Mouse (Mus musculus) liver, embryonic 15.5 days (tissue): ENCODE data around the gene Uso1. TPM values are rescaled to one million over a fixed set of nuclear protein-coding genes. Genes with fewer than 3 reads are reported as not detected.

ENCODE experiments used
- ATAC-seq: fragments of 200-750 bp; cut with Nextera tagmentation; 2 replicates; pipeline ENCODE4 v1.8.0; 2017; ENCODE audit warnings: moderate number of reproducible peaks, mild to moderate bottlenecking, moderate library complexity; ENCODE audit not compliant: insufficient read depth
- H3K27ac ChIP-seq: fragments of 300-500 bp; sonication (generic); replicated peaks from 2 replicates; pipeline ENCODE4 v1.5.1; 2015; ENCODE audit warnings: mild to moderate bottlenecking, inconsistent platforms
- H3K27me3 ChIP-seq: fragments of 300-500 bp; sonication (generic); 2 replicates; pipeline ENCODE4 v1.6.1; 2015; ENCODE audit warnings: mild to moderate bottlenecking, inconsistent platforms
- H3K36me3 ChIP-seq: fragments of 300-500 bp; sonication (generic); replicated peaks from 2 replicates; pipeline ENCODE4 v1.6.1; 2015; ENCODE audit warnings: moderate library complexity, mild to moderate bottlenecking, inconsistent platforms
- H3K4me1 ChIP-seq: fragments of 300-500 bp; sonication (generic); replicated peaks from 2 replicates; pipeline ENCODE4 v1.6.1; 2015; ENCODE audit warnings: inconsistent platforms
- H3K4me2 ChIP-seq: fragments of 300-500 bp; sonication (generic); 2 replicates; pipeline ENCODE4 v1.6.1; 2015; ENCODE audit warnings: moderate library complexity, mild to moderate bottlenecking, inconsistent platforms
- H3K4me3 ChIP-seq: fragments of 300-500 bp; sonication (generic); replicated peaks from 2 replicates; pipeline ENCODE4 v1.5.1; 2015; ENCODE audit warnings: mild to moderate bottlenecking, inconsistent platforms
- H3K9ac ChIP-seq: fragments of 300-500 bp; sonication (generic); 2 replicates; pipeline ENCODE4 v1.6.1; 2015; ENCODE audit warnings: moderate library complexity, mild to moderate bottlenecking, inconsistent platforms
- H3K9me3 ChIP-seq: fragments of 300-500 bp; sonication (generic); replicated peaks from 2 replicates; pipeline ENCODE4 v1.6.1; 2016; ENCODE audit warnings: inconsistent platforms
- WGBS: fragments of 180-500 bp; shearing (Covaris S2); methylation state at CpG from one replicate; pipeline ENCODE4 v1.1.7; 2015; ENCODE audit warnings: mixed read lengths; ENCODE audit not compliant: insufficient replicate concordance; 5-methylcytosine and 5-hydroxymethylcytosine counted together
- polyA plus RNA-seq: library from polyadenylated mRNA; unstranded; fragments of >200 nt; fragmentation: Nextera tagmentation; extraction: Ambion mirVana; gene quantifications from 2 replicates; pipeline ENCODE4 v1.2.1, GENCODE M21; 2015

Gene Uso1
- polyA plus RNA-seq = 20.2 and 20.4 TPM in 2 replicates

DNA sequence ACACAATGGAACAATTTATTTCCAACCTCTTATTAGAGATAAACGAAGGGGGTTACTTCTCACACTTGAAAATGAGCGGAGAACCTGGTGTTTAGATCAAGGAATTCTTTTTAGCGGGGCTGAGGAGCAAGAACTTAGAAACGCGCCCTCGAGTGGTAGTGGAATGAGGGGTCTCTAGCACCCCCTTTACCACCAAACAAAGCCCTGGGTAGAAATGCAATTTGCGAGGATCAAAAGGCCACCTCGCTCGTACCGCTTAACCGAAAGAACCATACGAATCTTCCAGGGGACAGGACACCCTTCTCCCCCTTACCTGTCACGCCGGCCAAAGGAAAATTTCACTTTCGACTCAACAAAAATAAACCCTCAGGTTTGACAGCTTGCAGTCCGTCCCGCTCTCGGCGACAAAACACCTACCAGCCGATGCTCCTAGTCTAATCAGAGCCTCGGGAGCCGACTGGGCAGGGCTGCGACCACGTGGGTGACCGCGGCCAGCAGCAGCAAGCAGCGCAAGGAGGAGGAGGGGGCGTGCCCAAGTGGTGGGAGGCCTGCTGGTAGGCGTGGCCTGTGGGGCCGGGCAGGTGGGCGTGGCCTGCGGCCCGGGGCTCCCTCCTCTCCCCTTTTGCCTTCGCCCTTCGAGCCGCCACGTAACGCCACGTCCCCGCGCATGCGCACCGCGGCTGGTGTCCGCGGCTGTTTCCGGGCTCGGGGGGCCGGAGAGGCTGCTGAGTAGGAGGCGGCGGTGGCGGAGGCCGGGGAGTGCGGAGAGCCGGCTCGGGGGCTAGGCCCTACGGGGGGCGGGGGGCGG lies at the start of gene Uso1:
Uso1 (plus strand) TSS at position 700 of the 808 bp plus-strand sequence.
- 1% methylated on average over 59 of the region's 59 CpGs for WGBS
- H3K4me2 ChIP-seq = peak within 1 kb of the TSS; percentile 91
- no peaks in the 10 kb centered on the region for H3K9me3 ChIP-seq
- H3K27me3 ChIP-seq = no peaks in the 10 kb centered on the region
- H3K9ac ChIP-seq = peak within 1 kb of the TSS; percentile 94
- peak; percentile 95 for ATAC-seq
- no peaks in the 10 kb centered on the region for H3K36me3 ChIP-seq
- peak within 1 kb of the TSS; percentile 85 for H3K27ac ChIP-seq
- H3K4me3 ChIP-seq = peak within 1 kb of the TSS; percentile 87
- H3K4me1 ChIP-seq = peaks cover 62% of the 10 kb centered on the region

DNA sequence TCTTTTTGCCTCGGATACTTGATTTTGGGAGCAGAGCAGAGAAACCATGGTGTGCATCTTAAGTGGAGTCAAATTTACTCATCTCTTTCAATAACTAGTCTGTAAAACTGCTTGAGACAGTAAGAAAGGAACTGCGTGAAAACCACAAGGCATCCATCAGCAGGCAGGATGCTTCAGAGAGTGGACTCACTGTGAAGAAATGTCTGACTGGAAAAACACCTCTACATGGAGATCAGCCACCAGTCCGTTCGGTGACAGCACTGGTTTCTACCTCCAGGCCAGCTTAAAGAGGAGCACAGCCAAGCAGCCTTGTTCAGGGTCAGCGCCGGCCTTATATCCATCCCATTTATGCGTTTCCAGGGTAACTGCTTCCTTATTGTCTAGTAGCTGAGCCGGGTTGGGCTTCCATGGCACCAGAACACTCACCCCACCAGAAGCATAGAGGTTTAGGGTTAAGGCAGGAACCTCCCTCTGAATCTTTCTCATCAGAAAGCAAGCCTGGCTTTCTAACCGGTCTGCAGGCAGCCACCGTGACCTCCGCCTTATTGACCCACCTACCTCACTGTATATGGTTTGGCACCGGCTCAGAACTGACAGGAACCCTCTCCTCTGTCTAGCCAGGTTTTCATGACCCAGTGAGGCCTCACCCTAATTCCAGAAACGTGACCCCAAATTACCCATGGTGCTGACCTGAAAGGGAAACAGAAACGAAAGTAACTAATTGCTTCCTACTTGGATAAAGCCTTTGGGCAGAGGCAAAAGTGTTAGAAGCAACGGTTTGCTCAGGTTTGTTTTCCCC lies 44.3 kb upstream of the Uso1 start:
- Histone ChIP-seq H3K4me1 (peaks cover 13% of the 10 kb centered on the region), H3K9ac (no peak overlapping the region), H3K4me3 (no peak overlapping the region), H3K27me3 (no peaks in the 10 kb centered on the region), H3K9me3 (no peaks in the 10 kb centered on the region), H3K36me3 (no peaks in the 10 kb centered on the region), H3K27ac (no peak overlapping the region), H3K4me2 (no peak overlapping the region)
- ATAC-seq = 0 out of 2 replicates have a peak, but pooled peaks have one; percentile 31
- 56% methylated on average over 15 of the region's 15 CpGs for WGBS

GRCm38 (mm10) chr5:92094062-92094415 lies 43.7 kb upstream of the Uso1 start:
- no peaks in the 10 kb centered on the region for H3K36me3 ChIP-seq
- peaks cover 15% of the 10 kb centered on the region for H3K4me1 ChIP-seq

DNA sequence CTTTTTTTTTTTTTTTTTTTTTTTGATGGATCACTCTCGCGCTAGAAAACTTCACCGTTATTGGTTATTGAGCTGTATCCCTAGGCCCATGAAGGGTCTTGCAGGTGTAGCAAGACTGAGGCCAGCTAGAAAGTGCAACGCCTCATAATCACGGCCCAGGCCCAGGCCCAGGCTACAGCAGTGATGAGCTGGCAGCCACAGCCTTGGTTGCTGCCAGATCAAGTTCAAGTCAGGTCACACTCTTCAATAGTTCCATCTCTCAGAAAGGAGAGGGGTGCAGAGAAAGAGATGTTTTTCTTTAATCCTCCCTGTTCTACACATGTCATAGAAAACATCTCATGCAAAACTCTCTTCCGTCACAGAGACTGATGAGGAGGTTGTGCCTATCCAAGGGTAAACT lies 41.0 kb upstream of the Uso1 start:
- no peaks in the 10 kb centered on the region for H3K27me3 ChIP-seq
- H3K4me1 ChIP-seq = peaks cover 15% of the 10 kb centered on the region
- WGBS = 83% methylated on average over 6 of the region's 6 CpGs
- no peaks in the 10 kb centered on the region for H3K9me3 ChIP-seq
- no peak for ATAC-seq
- no peak overlapping the region for H3K27ac ChIP-seq
- no peak overlapping the region for H3K9ac ChIP-seq
- H3K4me2 ChIP-seq = no peak overlapping the region
- no peaks in the 10 kb centered on the region for H3K36me3 ChIP-seq
- H3K4me3 ChIP-seq = no peak overlapping the region

More at GRCm38 (mm10) chr5:92094062-92094415, 43.7 kb upstream of the Uso1 start:
- no peak overlapping the region for H3K4me3 ChIP-seq
- no peaks in the 10 kb centered on the region for H3K9me3 ChIP-seq
- no peak overlapping the region for H3K27ac ChIP-seq
- H3K27me3 ChIP-seq = no peaks in the 10 kb centered on the region
- H3K9ac ChIP-seq = no peak overlapping the region
- ATAC-seq = no peak
- no peak overlapping the region for H3K4me2 ChIP-seq
- 69% methylated on average over 3 of the region's 3 CpGs for WGBS

DNA sequence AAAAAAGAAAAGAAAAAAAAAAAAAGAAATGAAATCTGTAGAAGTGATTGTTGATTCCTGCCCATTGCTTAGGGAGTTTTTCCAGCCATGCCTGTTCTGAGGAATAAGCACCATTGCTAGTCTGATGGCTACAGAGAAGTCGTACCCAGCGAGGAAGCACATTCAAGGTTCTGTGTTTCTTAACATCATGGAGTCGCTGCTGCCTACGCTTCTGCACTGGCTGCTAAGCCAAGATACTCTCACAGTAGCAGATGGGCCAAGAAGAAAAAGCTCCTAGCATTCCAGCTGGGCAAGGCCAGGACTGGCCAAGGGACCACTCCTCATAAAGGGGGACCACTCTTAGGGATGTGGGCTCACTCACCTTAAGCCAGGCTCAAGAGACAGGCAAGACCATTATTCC lies 40.0 kb upstream of the Uso1 start:
- Histone ChIP-seq H3K27ac (no peak overlapping the region), H3K27me3 (no peaks in the 10 kb centered on the region), H3K4me2 (no peak overlapping the region), H3K4me1 (peaks cover 15% of the 10 kb centered on the region), H3K4me3 (no peak overlapping the region), H3K36me3 (no peaks in the 10 kb centered on the region), H3K9me3 (no peaks in the 10 kb centered on the region), H3K9ac (no peak overlapping the region)
- no peak for ATAC-seq
- WGBS = 76% methylated on average over 4 of the region's 4 CpGs

DNA sequence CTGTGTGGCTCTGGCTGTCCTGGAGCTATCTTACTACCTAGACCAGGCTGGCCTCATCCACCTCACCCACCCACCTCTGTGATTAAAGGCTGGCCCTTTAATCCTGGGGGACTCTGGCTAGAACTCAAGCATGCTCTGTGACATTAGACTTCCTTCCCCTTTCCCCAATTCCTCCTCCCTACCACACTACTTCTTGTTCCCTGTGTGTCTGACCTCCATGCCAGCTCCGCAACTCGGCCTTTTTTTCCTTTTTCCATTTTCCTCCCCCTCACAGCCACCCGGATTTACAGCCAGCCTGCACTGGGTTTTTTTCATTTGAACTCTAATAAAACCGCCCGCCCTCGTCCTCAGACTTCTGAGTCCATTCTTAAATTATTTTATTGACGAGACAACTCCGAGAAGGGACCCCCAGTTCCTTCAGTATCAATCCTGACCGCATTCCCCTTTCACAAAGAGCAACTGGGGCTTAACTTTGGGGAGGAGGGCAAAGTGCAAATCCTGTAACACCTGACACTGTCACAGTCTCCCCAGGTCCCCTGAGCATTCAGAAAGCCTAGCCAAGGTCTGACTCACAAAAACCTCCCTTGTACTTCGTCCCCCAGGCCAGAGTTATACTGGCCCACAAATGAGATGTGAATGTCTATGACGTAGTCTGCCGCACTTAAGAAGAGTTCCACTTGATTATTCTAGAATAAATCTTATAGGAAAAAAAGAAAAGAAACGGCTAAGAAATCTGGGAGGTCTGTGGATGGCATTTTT lies 39.2 kb upstream of the Uso1 start:
- H3K27ac ChIP-seq = no peak overlapping the region
- H3K36me3 ChIP-seq = no peaks in the 10 kb centered on the region
- H3K4me2 ChIP-seq = peak overlapping the region; percentile 2
- 43% methylated on average over 13 of the region's 13 CpGs for WGBS
- 0 out of 2 replicates have a peak, but pooled peaks have one; percentile 57 for ATAC-seq
- H3K9ac ChIP-seq = no peak overlapping the region
- H3K27me3 ChIP-seq = no peaks in the 10 kb centered on the region
- no peaks in the 10 kb centered on the region for H3K9me3 ChIP-seq
- no peak overlapping the region for H3K4me3 ChIP-seq
- peaks cover 11% of the 10 kb centered on the region for H3K4me1 ChIP-seq

DNA sequence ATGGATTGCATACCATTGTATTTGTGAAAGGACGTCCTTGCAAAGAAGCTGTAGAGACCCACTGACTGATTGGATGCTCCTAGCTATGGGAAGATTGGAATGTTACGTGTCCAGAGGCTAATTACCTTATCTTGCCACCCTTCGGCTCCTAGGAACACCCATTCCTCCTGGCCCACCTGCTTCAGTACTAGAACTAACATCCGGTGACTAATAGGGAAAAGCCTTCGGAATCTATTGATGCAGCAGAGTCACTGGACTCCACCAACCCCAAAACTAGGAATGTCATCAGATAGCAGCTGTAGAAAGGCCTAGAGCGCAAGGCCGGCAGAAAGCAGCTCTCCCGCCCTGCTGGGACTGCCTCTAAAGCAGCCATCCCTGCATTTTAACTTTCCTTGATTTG lies 36.1 kb upstream of the Uso1 start:
- Histone ChIP-seq H3K27me3 (no peaks in the 10 kb centered on the region), H3K9me3 (no peaks in the 10 kb centered on the region), H3K4me2 (no peak overlapping the region), H3K4me3 (no peak overlapping the region), H3K9ac (no peak overlapping the region), H3K4me1 (peaks cover 11% of the 10 kb centered on the region), H3K36me3 (no peaks in the 10 kb centered on the region), H3K27ac (no peak overlapping the region)
- no peak for ATAC-seq
- 77% methylated on average over 8 of the region's 8 CpGs for WGBS

GRCm38 (mm10) chr5:92103062-92103461 lies 34.7 kb upstream of the Uso1 start:
- H3K27me3 ChIP-seq = no peaks in the 10 kb centered on the region
- peaks cover 13% of the 10 kb centered on the region for H3K4me1 ChIP-seq
- H3K4me3 ChIP-seq = no peak overlapping the region
- no peaks in the 10 kb centered on the region for H3K36me3 ChIP-seq
- 33% methylated on average over 6 of the region's 6 CpGs for WGBS
- H3K4me2 ChIP-seq = no peak overlapping the region
- ATAC-seq = no peak
- no peak overlapping the region for H3K27ac ChIP-seq
- H3K9me3 ChIP-seq = no peaks in the 10 kb centered on the region
- no peak overlapping the region for H3K9ac ChIP-seq

- 69% methylated on average over 13 of the region's 13 CpGs for WGBS
- Histone ChIP-seq H3K9ac (no peak overlapping the region), H3K4me2 (no peak overlapping the region), H3K36me3 (no peaks in the 10 kb centered on the region), H3K27me3 (no peaks in the 10 kb centered on the region), H3K27ac (no peak overlapping the region), H3K4me1 (0 out of 2 replicates have a peak, but pooled peaks cover 7% of the 10 kb centered on the region), H3K9me3 (no peaks in the 10 kb centered on the region), H3K4me3 (no peak overlapping the region)
- ATAC-seq = no peak
These were observed 33.8 kb upstream of the Uso1 start for GRCm38 (mm10) chr5:92103816-92104415.

GRCm38 (mm10) chr5:92106327-92107125 lies 31.2 kb upstream of the Uso1 start:
- no peak for ATAC-seq
- Histone ChIP-seq H3K4me2 (no peak overlapping the region), H3K27ac (no peak overlapping the region), H3K27me3 (0 out of 2 replicates have a peak, but pooled peaks cover 3% of the 10 kb centered on the region), H3K4me3 (no peak overlapping the region), H3K4me1 (0 out of 2 replicates have a peak, but pooled peaks cover 7% of the 10 kb centered on the region), H3K9me3 (no peaks in the 10 kb centered on the region), H3K9ac (no peak overlapping the region), H3K36me3 (no peaks in the 10 kb centered on the region)
- WGBS = 49% methylated on average over 10 of the region's 10 CpGs
